Mouse (Mus musculus) layer of hippocampus, adult 8-10 months (tissue): ENCODE measurements around the gene Zfp750. TPM values are rescaled to one million over a fixed set of nuclear protein-coding genes. Genes with fewer than 3 reads are reported as not detected.

Source experiments
- DNase-seq, 2 experiments: peaks; one replicate each; pipeline ENCODE4 v3.0.0; 2022; ENCODE audit warnings: low spot score in 2 of 2
- total RNA-seq, 4 experiments: library from RNA; stranded (reverse); gene quantifications; 2 replicates each; pipeline ENCODE4 v1.2.4; 2022

Zfp750 gene
- total RNA-seq, 4 experiments from 2014 or later = 0.14 to 0.37 (median 0.16) TPM; not detected in 1

GRCm38 (mm10) chr11:121542471-121542870, 23.3 kb upstream of the Zfp750 start:
- no peak for DNase-seq

GRCm38 (mm10) chr11:121536528-121536927, 17.4 kb upstream of the Zfp750 start:
- no peak for DNase-seq

- DNase-seq = no peak
Measured at GRCm38 (mm10) chr11:121529747-121530146, 10.6 kb upstream of the Zfp750 start.

GRCm38 (mm10) chr11:121524191-121524590, 5.1 kb upstream of the Zfp750 start:
- DNase-seq = no peak

- DNase-seq = no peak
Measured at GRCm38 (mm10) chr11:121522156-121522762, 3.1 kb upstream of the Zfp750 start.

GRCm38 (mm10) chr11:121520761-121521160, 1.6 kb upstream of the Zfp750 start:
- DNase-seq = no peak

- no peak for DNase-seq
Measured at GRCm38 (mm10) chr11:121519703-121520102, 570 bp upstream of the Zfp750 start.

GRCm38 (mm10) chr11:121517687-121518465, 1.3 kb downstream of the Zfp750 start:
- DNase-seq = no peak

GRCm38 (mm10) chr11:121516906-121517305, 2.2 kb downstream of the Zfp750 start:
- no peak for DNase-seq

GRCm38 (mm10) chr11:121515996-121516395, 3.1 kb downstream of the Zfp750 start:
- DNase-seq = no peak

GRCm38 (mm10) chr11:121512896-121513572, 6.1 kb downstream of the Zfp750 start:
- DNase-seq = peak; percentile 41 to 47

- no peak for DNase-seq
Measured at GRCm38 (mm10) chr11:121510512-121511246, 8.5 kb downstream of the Zfp750 start.

- DNase-seq = no peak
Measured at GRCm38 (mm10) chr11:121508478-121508877, 10.7 kb downstream of the Zfp750 start.

- no peak for DNase-seq
Measured at GRCm38 (mm10) chr11:121502000-121502860, 16.9 kb downstream of the Zfp750 start.

GRCm38 (mm10) chr11:121501525-121501924, 17.6 kb downstream of the Zfp750 start:
- no peak for DNase-seq

- DNase-seq = no peak
Measured at GRCm38 (mm10) chr11:121500595-121500994, 18.5 kb downstream of the Zfp750 start.

- no peak for DNase-seq
Measured at GRCm38 (mm10) chr11:121490651-121491050, 28.5 kb downstream of the Zfp750 start.

GRCm38 (mm10) chr11:121485882-121486281, 33.3 kb downstream of the Zfp750 start:
- DNase-seq = no peak

- DNase-seq = no peak
Measured at GRCm38 (mm10) chr11:121481129-121481528, 38.0 kb downstream of the Zfp750 start.

- DNase-seq = no peak
Measured at GRCm38 (mm10) chr11:121479476-121480203, 39.5 kb downstream of the Zfp750 start.
